Mouse (Mus musculus): ENCODE measurements at regions not wholly inside any gene's neighbourhood (a gene's known extent, or its start where the extent isn't known, plus 50 kb on each side); places are given as distances from the start of the nearest gene placed in this dataset.

GRCm38 (mm10) chr1:76378154-76378553, 832.1 kb downstream of the Slc4a3 start:
- TF ChIP-seq CTCF (IDR thresholded peaks at IDR 0.05; ENCODE audit: extremely low read depth, insufficient read length, insufficient replicate concordance, low read depth, low read length) (no peak), POLR2A (IDR thresholded peaks at IDR 0.05; ENCODE audit: low read depth, low read length) (no peak)
